7 mouse cellular contexts compared by ENCODE assay signal in genomic region chr17:71001067-71001466, GRCm38 (mm10). TPM values are rescaled to one million over a fixed set of nuclear protein-coding genes. Genes with fewer than 3 reads are reported as not detected.
DNase-seq lines count a peak whose midpoint lies in the region; ATAC-seq lines count a peak whose summit lies in the region.

No protein-coding gene starts in this region.

- peaks cover 46% of the 10 kb centered on the region for H3K4me1 ChIP-seq in lung, embryonic 15.5 days
- H3K4me1 ChIP-seq in embryonic facial prominence, embryonic 14.5 days (ENCODE audit: control insufficient read depth, insufficient read depth, low read length) = peaks cover 33% of the 10 kb centered on the region
- H3K4me1 ChIP-seq in intestine, embryonic 16.5 days (ENCODE audit: control insufficient read depth, insufficient read depth, low read length) = peaks cover 35% of the 10 kb centered on the region
- peaks cover 8% of the 10 kb centered on the region; the same call in 1 of the 2 replicates for H3K4me1 ChIP-seq in neural tube, embryonic 14.5 days (ENCODE audit: control insufficient read depth, insufficient read depth, low read length)

- WGBS in lung, embryonic 15.5 days = 5% methylated on average over 6 of the region's 6 CpGs
- 5% methylated on average over 6 of the region's 6 CpGs for WGBS in embryonic facial prominence, embryonic 14.5 days
- 6% methylated on average over 6 of the region's 6 CpGs for whole genome bisulfite sequencing in intestine, embryonic 16.5 days
- 14% methylated on average over 6 of the region's 6 CpGs for WGBS in neural tube, embryonic 14.5 days

- ATAC-seq in lung, embryonic 15.5 days (ENCODE audit: borderline replicate concordance, extremely low read depth, low FRiP score, low TSS enrichment) = no peak
- no peak for ATAC-seq in embryonic facial prominence, embryonic 14.5 days (ENCODE audit: low read depth)
- no peak for ATAC-seq in intestine, embryonic 16.5 days
- no peak for ATAC-seq in neural tube, embryonic 14.5 days (ENCODE audit: low read depth)

- peaks cover 4% of the 10 kb centered on the region for H3K36me3 ChIP-seq in lung, embryonic 15.5 days
- peaks cover 7% of the 10 kb centered on the region for H3K36me3 ChIP-seq in embryonic facial prominence, embryonic 14.5 days (ENCODE audit: control insufficient read depth, insufficient read depth, low read length)
- H3K36me3 ChIP-seq in intestine, embryonic 16.5 days (ENCODE audit: control insufficient read depth, insufficient read depth, low read length) = 0 out of 2 replicates have a peak, but pooled peaks cover under 1% of the 10 kb centered on the region
- H3K36me3 ChIP-seq in neural tube, embryonic 14.5 days (ENCODE audit: control insufficient read depth, insufficient read depth, low read length) = no peaks in the 10 kb centered on the region

- H3K9ac ChIP-seq in lung, embryonic 15.5 days = peak overlapping the region; percentile 94
- H3K9ac ChIP-seq in embryonic facial prominence, embryonic 14.5 days (ENCODE audit: low read depth, low read length) = peak overlapping the region; percentile 97
- peak overlapping the region; percentile 99 for H3K9ac ChIP-seq in intestine, embryonic 16.5 days (ENCODE audit: low read depth, low read length)
- H3K9ac ChIP-seq in neural tube, embryonic 14.5 days (replicated peaks; ENCODE audit: low read depth, low read length) = peak overlapping the region; percentile 65; the same call in 1 of the 2 replicates

- H3K27me3 ChIP-seq in lung, embryonic 15.5 days = no peaks in the 10 kb centered on the region
- H3K27me3 ChIP-seq in embryonic facial prominence, embryonic 14.5 days (replicated peaks; ENCODE audit: control insufficient read depth, insufficient read depth, low read length) = no peaks in the 10 kb centered on the region
- H3K27me3 ChIP-seq in intestine, embryonic 16.5 days (replicated peaks; ENCODE audit: control insufficient read depth, insufficient read depth, low read length) = no peaks in the 10 kb centered on the region
- H3K27me3 ChIP-seq in neural tube, embryonic 14.5 days (ENCODE audit: control insufficient read depth, insufficient read depth, low read length) = no peaks in the 10 kb centered on the region

- no peaks in the 10 kb centered on the region for H3K9me3 ChIP-seq in lung, embryonic 15.5 days
- H3K9me3 ChIP-seq in embryonic facial prominence, embryonic 14.5 days (ENCODE audit: control insufficient read depth, low read length) = no peaks in the 10 kb centered on the region
- H3K9me3 ChIP-seq in intestine, embryonic 16.5 days (ENCODE audit: control insufficient read depth, low read length) = no peaks in the 10 kb centered on the region
- H3K9me3 ChIP-seq in neural tube, embryonic 14.5 days (ENCODE audit: control insufficient read depth, low read length) = no peaks in the 10 kb centered on the region

- peak overlapping the region; percentile 80 for H3K4me3 ChIP-seq in lung, embryonic 15.5 days
- peak overlapping the region; percentile 96 for H3K4me3 ChIP-seq in embryonic facial prominence, embryonic 14.5 days (ENCODE audit: low read depth, low read length)
- H3K4me3 ChIP-seq in intestine, embryonic 16.5 days (ENCODE audit: low read length) = peak overlapping the region; percentile 86
- H3K4me3 ChIP-seq in neural tube, embryonic 14.5 days (ENCODE audit: low read depth, low read length) = peak overlapping the region; percentile 84

- peak overlapping the region; percentile 100 for H3K27ac ChIP-seq in lung, embryonic 15.5 days
- H3K27ac ChIP-seq in embryonic facial prominence, embryonic 14.5 days (replicated peaks; ENCODE audit: low read depth, low read length) = peak overlapping the region; percentile 100
- no peak overlapping the region; the same call in 1 of the 2 replicates for H3K27ac ChIP-seq in intestine, embryonic 16.5 days (ENCODE audit: low read length)
- no peak overlapping the region for H3K27ac ChIP-seq in neural tube, embryonic 14.5 days (ENCODE audit: low read depth, low read length)

- H3K4me2 ChIP-seq in lung, embryonic 15.5 days = peak overlapping the region; percentile 76
- H3K4me2 ChIP-seq in embryonic facial prominence, embryonic 14.5 days (ENCODE audit: low read depth, low read length) = peak overlapping the region; percentile 74
- H3K4me2 ChIP-seq in intestine, embryonic 16.5 days (ENCODE audit: low read depth, low read length) = peak overlapping the region; percentile 53
- H3K4me2 ChIP-seq in neural tube, embryonic 14.5 days (ENCODE audit: low read depth, low read length) = peak overlapping the region; percentile 76

- DNase-seq in lung, postnatal 36 days = no peak
- no peak for DNase-seq in embryonic facial prominence, embryonic 14.5 days (ENCODE audit: low spot score)
- DNase-seq in gastrocnemius, postnatal 25 days = no peak
- DNase-seq in cerebellum, adult 11-12 months = no peak

RNA-seq across cellular contexts. Expression of gene Myom1, which starts 1.4 kb away (rescaled TPM):
- polyA plus RNA-seq in lung, embryonic 15.5 days (2015; fragmentation: Nextera tagmentation; extraction: Ambion mirVana) = 9.0 and 10.9 TPM in 2 replicates
- polyA plus RNA-seq in embryonic facial prominence, embryonic 14.5 days (2014; fragmentation: Nextera tagmentation; extraction: Ambion mirVana) = 53.1 and 61.5 TPM in 2 replicates
- polyA plus RNA-seq in intestine, embryonic 16.5 days (2015; fragmentation: Nextera tagmentation; extraction: Ambion mirVana) = 10.6 and 10.8 TPM in 2 replicates
- polyA plus RNA-seq in neural tube, embryonic 14.5 days (2014; fragmentation: Nextera tagmentation; extraction: Ambion mirVana) = 1.5 and 2.8 TPM in 2 replicates
- total RNA-seq in gastrocnemius, postnatal 25 days (2021) = 1,000 to 10,000 TPM; 1,018 to 1,234 TPM

RNA-seq across cellular contexts. Expression of gene Myl12a, which starts 1.6 kb away (rescaled TPM):
- polyA plus RNA-seq in lung, embryonic 15.5 days (2015; fragmentation: Nextera tagmentation; extraction: Ambion mirVana) = 673 and 708 TPM in 2 replicates
- 690 and 724 TPM in 2 replicates for polyA plus RNA-seq in embryonic facial prominence, embryonic 14.5 days (2014; fragmentation: Nextera tagmentation; extraction: Ambion mirVana)
- 485 and 503 TPM in 2 replicates for polyA plus RNA-seq in intestine, embryonic 16.5 days (2015; fragmentation: Nextera tagmentation; extraction: Ambion mirVana)
- polyA plus RNA-seq in neural tube, embryonic 14.5 days (2014; fragmentation: Nextera tagmentation; extraction: Ambion mirVana) = 63.7 and 118 TPM in 2 replicates
- total RNA-seq in gastrocnemius, postnatal 25 days (2021) = 100 to 1,000 TPM; 404 to 431 TPM

Comparison
In these comparisons a context has a peak if more than half of its experiments do, and no peak if none do; other contexts are left out.
1. H3K27ac ChIP-seq: peak in lung, embryonic 15.5 days (single experiment) and embryonic facial prominence, embryonic 14.5 days (single experiment); none in intestine, embryonic 16.5 days (single experiment) and neural tube, embryonic 14.5 days (single experiment).
2. Peak in every context shown above with its lines, with median percentiles within 50 percentile points of each other: H3K4me2 ChIP-seq, H3K4me3 ChIP-seq and H3K9ac ChIP-seq.